Mouse (Mus musculus) frontal cortex, postnatal 25 days (tissue): ENCODE measurements around the gene Klrb1c.
"Not testable (repeated sequence)": the region's sequence is repeated elsewhere in the genome, so short reads cannot be mapped to it uniquely, and the experiment has no call there.

Experiments used
- DNase-seq, 2 experiments: peaks; one replicate each; pipeline ENCODE4 v3.0.0; 2022; ENCODE audit warnings: low spot score in 2 of 2

The Klrb1c gene

GRCm38 (mm10) chr6:128755402-128755763 lies 33.6 kb downstream of the Klrb1c start:
- not testable (repeated sequence) for DNase-seq

GRCm38 (mm10) chr6:128754748-128755401 lies 34.1 kb downstream of the Klrb1c start:
- not testable (repeated sequence) for DNase-seq

- not testable (repeated sequence) for DNase-seq
These were observed 34.8 kb downstream of the Klrb1c start for GRCm38 (mm10) chr6:128754265-128754664.

GRCm38 (mm10) chr6:128753610-128754224 lies 35.3 kb downstream of the Klrb1c start:
- peak; percentile 66 to 85 for DNase-seq

- DNase-seq = not testable (repeated sequence)
These were observed 42.0 kb downstream of the Klrb1c start for GRCm38 (mm10) chr6:128747006-128747405.

GRCm38 (mm10) chr6:128737445-128737844 lies 51.6 kb downstream of the Klrb1c start:
- DNase-seq = no peak

- no peak for DNase-seq
These were observed 52.9 kb downstream of the Klrb1c start for GRCm38 (mm10) chr6:128736100-128736499.

GRCm38 (mm10) chr6:128734896-128735295 lies 54.1 kb downstream of the Klrb1c start:
- DNase-seq = no peak

- no peak for DNase-seq
These were observed 54.9 kb downstream of the Klrb1c start for GRCm38 (mm10) chr6:128733908-128734679.

GRCm38 (mm10) chr6:128732032-128732431 lies 57.0 kb downstream of the Klrb1c start:
- no peak for DNase-seq
